Mouse (Mus musculus): ENCODE measurements around the gene Zfp184.
"Not testable (repeated sequence)": the region's sequence is repeated elsewhere in the genome, so short reads cannot be mapped to it uniquely, and the experiment has no call there.

Gene Zfp184

DNA sequence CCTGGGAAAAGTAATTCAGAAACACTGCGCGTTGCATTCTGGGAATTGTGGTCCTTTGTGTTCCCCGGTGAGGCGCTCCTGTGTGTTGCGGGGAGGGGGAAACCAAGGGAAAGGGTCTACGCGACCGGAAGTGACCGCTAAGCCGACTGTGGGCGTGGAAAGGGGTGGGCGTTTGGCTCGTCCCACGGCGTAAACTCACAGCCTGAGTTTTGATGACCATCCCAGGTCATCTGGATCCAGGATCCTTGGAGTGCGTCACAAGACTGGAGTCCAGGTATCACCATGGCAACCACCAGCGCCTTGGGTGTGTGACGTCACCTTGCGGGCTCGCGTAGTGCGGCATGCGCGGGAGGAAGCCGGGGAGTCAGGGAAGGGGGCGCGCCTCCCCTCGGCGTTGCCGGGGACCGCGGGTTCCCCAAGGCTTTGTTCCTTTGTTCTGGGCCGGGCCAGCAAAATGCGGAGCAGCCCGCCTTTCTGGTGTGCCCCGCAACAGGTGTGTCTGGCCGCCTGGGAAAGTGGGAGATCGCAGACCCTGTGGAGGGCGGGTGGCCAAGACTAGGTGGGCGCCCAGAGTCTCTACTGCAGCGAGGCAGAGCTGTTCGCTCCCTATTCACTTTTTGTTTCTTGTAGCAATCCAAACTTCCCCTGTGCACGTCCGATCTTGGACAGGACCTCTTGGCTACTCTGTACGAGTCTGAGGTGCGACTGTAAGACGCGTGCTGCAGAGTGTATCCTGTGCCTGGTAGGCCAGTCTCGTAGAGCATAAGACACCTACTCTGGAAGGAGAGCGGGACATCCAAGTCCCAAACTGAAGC, at the start of gene Zfp184:
Gene Zfp184, plus strand, starts transcription at position 169 of the 815 bp plus-strand sequence.
- peak; percentile 73 for DNase-seq (ENCODE audit: low spot score)

DNA sequence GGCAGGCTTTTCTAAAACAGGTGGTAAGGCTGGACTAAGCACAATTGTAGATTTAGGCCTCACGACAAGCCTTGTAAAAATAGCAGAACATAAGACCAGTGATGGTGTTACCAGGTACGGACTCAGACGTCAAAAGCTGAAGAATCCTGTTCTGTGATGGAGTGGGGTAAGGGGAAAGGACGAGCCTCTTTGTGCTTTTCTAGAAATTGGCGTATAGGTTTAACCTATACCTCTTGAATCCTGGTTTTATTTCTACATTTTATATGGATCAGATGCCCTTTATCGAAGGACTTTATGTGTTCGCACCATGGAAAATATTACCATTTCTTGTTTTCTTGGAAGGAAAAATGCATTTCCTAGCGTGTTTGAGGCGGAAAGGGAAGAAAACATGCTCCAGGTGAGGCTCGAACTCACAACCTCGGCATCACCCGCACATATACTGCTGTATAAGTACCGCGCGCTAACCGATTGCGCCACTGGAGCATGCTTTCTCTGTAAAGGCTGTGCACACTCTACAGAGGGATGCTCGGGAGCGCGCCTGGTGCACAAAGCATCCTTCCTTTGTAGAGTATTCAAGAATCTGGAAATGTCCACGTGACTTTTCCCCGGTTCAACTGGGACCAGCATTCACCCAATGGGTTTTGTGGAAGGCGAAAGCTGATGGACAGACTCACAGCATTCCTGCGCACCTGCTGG, 48.2 kb upstream of the Zfp184 start:
- no peak for DNase-seq (ENCODE audit: low spot score)

DNA sequence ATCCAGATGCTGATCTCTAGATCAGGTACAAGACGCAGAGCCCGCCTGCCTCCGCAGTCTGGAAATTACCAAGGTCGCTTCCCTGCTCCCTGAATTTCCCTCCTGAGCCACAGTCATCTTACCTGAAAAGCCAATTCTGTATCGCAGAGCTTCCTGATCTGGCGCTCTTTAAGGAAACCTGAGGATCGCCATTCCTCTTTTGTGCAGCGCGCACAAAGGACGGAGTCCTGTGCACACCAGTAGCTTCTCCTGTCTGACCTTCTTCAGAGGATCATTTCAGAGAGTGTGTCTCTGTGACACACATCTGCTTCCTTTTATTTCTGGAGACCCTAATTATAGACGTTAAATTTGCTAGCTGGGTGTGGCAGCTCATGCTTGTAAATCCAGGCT, 47.7 kb upstream of the Zfp184 start:
- DNase-seq (ENCODE audit: low spot score), result no peak

DNA sequence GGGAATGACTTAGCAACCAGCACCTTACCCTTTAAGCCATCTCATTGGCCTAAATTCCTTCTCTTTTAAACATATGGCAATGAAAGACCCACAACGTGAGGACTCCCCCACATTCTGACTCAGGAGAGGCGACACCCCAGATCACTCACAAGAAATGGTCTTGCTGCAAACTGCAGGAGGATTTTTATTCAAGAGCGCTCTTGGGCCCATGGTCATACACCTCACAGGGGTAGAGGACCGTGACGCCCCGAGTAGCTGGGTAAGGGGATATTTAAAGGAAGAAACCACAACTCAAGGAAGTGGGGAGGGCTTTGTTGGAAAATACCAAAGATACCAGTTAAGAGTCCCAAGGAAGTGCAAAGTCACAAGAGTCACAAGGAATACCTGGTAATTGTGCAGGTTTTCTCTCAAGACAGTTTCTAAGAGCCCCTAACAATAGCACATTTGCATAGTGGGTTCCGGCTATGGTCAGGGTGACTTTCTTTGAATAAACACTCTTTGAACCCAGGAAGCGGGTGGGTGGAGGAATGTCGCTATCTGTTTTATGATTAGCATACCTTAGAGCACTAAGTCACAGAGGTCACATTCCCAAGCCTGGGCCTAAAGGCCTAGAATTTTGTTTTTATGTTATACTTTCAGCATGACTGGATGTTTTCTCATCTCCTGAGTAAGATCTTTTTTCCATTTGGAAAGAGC, 43.9 kb upstream of the Zfp184 start:
- DNase-seq (ENCODE audit: low spot score), result not testable (repeated sequence)

DNA sequence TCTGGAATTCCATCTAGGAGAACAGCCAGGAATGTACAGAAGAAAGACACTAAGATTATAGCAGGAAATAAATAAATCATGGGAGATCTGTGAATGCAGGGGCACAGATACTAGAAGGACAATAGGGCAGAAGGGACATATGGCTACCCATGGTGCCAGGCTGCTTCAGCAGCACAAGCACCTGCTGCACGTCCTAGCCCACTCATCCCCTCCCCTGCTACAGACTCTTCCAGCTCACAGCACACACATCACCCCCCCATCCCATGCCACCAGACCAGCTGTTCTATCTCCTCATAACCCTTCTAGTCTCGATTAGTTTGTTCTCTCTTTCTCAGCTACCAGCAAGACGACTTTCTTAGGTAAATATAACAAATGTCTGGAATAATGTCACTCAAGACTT, 41.4 kb upstream of the Zfp184 start:
- DNase-seq (ENCODE audit: low spot score), result no peak

DNA sequence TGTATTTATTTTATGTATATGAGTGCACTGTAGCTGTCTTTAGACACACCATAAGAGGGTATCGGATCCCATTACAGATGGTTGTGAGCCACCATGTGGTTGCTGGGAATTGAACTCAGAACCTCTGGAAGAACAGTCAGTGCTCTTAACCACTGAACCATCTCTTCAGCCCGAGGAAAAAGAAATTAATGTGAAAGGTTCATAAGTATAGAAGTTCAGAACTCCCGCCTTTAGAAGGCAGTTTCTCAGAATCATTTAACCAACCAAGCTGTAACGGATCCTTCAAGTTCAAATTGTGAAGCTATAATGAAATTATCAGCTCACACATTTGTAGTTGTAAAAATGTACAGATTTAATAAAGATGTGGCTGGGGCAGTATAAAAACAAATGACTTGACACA, 40.8 kb upstream of the Zfp184 start:
- not testable (repeated sequence) for DNase-seq (ENCODE audit: low spot score)

DNA sequence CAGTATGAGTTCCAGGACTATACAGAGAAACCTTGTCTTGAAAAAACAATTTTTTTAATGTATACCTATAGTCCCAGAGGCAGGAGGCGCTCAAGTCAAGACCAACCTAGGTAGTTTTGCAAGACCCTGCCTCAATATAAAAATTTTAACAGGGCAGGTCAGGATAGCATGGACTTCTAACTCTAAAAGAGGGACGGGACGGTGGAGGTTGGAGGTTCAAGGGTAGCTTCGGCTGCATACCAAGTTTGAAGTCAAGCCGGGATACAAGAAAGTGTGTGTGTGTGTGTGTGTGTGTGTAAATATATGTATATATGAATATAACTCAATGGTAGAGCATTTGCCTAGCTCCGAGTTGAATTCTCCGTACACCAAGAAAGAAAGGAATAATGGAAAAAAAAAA, 38.6 kb upstream of the Zfp184 start:
- DNase-seq (ENCODE audit: low spot score), result no peak

DNA sequence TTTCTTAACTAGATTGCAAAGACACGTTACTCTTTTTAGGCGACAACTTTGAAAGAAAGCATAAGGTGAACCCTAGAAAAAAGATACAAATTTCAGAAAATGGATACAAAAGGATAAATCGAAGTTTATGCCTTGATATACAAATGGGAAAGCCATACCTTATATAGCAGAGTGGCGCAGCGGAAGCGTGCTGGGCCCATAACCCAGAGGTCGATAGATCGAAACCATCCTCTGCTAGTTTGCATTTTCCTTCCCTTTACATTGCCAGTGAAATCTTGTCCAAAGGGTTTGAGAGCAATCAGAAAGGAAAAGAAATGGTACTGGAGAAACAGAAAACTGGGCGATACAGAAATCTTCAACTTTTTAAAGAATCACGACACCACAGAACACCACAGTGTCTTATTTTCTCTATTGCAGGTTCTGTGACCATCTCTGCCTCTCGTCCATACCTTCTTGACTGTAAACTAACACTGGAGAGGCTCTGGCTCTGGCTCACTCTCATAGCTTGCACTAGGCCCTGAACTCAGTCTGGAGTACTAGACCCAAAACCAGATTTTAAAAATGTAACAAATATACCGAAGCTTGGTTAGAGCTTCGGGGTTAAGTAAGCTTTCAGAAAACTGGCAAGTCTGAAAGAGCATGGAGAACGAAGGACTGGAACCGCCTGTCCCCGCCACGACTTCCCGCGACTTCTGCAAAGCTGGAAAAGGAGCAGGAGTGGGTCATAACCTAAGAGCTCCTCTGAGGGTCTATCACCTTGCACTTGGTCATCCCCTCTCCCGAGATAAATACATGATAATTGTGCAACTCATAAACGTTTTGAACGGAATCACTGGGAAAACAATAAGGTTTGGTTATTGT, 37.7 kb upstream of the Zfp184 start:
- DNase-seq (ENCODE audit: low spot score), result no peak

DNA sequence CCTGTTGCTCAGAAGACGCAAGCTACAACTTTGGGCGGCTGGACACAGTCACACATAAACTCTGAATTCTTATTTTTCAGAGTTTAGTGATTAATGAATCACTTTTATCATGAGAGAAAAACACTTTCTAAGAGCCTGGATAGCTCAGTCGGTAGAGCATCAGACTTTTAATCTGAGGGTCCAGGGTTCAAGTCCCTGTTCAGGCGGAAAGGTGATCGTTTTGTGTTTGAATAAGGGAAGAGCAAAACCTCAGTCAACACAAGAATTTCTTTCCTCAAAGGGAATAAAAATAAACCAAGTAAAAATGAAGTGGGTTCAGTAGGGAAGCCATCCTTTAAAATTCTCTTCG, 37.1 kb upstream of the Zfp184 start:
- not testable (repeated sequence) for DNase-seq (ENCODE audit: low spot score)

DNA sequence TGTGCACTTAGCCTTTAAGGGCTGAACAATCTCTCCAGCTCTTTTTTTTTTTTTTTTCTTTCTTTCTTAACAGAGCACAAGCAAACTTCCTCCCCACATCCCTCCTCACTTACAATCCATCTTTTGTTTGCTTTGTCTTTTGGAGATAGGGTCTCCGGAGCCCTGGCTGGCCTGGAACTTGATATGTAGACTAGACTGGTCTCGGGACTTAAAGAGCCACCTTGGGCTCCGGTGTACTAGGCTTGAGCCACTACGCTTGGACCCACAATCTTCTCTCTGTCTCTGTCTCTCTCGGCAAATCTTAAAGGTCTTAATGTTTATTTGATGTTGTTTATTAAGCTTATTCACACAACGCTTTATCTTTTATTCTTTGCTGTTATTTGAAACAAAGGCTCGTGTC, 34.2 kb upstream of the Zfp184 start:
- no peak for DNase-seq (ENCODE audit: low spot score)

DNA sequence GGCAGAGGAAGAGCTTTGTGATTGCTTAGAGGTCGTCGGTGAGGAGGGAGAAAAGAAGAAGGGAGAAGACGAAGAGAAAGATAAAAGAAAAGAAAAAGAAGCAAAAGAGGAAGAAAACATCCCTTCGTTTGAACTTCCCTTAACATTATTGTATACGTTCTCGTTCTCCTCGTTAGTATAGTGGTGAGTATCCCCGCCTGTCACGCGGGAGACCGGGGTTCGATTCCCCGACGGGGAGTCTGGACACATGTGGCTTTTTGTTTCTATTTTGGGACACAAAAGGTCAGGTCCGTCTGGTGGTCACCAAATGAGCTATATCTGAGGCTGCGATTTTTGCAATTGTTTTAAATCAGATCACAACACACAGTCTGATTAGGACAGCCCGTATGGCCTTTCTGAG, 33.7 kb upstream of the Zfp184 start:
- no peak for DNase-seq (ENCODE audit: low spot score)

DNA sequence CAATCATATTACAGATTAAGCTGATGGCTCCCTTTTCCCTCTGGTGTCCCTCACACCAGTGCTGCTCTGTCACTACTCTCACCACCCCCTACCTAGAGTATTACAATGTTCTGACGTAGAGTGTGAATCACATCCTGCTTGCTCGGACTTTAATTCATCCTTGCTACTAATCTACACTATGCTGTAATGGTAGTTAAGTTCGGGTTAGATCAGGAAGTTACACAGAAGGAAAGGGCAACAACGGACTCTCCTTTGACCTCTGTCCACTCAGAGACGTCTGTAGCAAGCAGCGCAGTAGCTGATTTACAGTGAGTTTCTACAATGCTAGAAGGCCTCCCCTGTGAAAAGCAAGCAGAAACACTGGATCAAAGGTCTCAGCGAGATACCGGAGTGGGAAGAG, 31.0 kb upstream of the Zfp184 start:
- DNase-seq (ENCODE audit: low spot score), result no peak

DNA sequence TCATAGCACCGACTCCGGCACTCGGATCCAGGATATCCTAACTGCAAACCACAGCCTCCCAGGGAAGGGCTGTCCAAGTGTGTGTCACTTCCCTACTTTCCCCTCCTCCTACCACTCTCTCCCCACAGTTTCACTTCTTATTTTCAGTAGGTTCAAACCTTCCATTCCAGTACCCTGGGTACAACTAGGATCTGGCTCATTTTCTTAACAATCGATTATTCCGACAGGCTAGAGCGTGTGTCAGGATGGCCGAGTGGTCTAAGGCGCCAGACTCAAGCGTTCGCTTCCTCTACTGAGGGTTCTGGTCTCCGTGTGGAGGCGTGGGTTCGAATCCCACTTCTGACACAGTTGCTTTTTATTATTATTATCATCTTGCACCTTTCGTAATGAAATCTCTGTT, 30.3 kb upstream of the Zfp184 start:
- DNase-seq (ENCODE audit: low spot score), result no peak

DNA sequence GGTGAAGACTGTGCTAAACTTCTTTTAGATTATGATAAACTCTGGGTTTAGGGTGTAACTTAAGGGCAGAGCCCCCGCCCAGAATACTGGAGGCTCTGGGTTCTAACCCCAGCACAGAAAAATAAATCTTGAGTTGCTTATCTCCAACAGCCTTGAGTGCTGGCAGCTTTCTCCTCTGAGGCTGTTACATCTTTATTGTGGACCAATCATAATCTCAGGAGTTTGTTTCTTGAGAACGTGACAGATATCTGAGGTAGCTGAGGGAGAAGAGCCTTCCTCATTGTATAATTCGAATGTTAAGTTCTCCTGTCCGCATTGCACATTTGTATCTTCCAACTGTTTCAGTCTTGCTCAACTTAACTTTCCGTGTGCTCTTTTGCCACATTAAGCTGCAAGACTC, 29.4 kb upstream of the Zfp184 start:
- no peak for DNase-seq (ENCODE audit: low spot score)

DNA sequence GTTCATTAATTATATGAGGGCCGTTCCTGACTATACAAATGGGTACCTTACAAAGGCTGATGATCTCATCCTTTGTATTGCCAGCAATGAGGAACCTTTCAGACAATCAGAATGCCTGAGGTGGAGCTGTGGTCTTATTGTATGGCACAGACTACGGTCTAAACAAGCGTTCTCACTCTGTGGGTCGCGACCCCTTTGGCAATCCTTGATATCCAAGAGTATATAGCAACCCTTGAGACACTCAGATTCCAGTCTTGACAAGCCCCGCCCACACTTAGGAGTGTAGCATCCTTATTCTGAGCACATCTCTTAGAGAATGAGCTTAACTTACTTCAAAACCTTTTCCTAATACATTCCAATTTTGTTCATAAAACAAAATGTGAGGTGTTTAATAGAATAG, 28.8 kb upstream of the Zfp184 start:
- DNase-seq (ENCODE audit: low spot score), result no peak

DNA sequence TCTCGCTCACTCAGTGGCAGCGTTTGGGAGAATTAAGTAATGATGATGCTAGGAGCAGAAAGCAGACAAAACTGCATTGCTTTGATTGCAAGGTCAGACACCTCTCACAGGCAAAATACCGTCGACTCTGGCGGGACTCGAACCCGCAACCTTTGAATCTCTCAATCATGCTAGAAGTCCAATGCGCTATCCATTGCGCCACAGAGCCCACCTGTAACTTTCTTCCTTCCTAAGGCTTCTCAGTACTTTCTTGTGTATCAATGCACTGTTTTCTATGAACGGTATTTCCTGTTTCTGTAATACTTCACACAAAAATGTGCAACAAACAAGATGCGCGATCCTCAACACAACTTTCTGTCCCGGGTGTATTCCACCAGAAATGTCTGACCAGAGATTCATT, 27.9 kb upstream of the Zfp184 start:
- DNase-seq (ENCODE audit: low spot score), result no peak

DNA sequence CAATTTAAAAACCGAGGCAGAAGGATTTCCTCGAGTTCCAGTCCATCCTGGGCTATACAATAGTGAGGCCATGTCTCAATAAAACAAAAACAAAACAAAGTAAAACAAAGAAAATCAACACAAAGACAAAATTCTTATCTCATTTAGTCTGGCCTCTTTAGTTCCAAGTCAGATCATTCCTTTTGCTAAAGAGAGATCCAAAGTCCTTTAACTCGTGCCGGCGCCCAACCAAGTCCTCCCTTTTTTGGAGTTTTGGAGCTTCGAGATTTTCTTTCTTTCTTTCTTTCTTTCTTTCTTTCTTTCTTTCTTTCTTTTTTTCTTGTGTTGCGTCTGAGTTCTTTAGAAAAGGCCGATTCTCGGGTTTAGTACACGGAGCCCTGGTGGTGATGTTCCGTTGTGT, 27.4 kb upstream of the Zfp184 start:
- DNase-seq (ENCODE audit: low spot score), result no peak

DNA sequence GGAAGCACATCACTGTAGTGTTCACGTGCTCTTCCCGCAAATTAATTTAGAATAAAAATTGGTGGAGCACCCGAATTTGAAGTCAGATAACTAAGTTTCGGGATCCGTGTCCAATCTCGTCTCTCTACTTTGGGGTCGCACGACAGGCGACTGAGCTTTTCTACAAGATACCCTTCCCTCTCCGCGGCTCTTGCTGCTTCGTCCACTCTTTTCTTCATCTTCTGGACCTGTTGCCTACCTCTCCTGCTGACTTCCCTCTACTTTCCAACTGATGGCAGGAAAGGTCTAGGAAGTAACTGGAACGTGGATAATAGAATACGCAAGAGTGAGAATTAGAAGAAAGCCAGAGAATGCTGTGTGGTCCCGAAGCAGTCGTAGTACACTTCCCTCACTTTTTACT, 26.9 kb upstream of the Zfp184 start:
- DNase-seq (ENCODE audit: low spot score), result no peak

DNA sequence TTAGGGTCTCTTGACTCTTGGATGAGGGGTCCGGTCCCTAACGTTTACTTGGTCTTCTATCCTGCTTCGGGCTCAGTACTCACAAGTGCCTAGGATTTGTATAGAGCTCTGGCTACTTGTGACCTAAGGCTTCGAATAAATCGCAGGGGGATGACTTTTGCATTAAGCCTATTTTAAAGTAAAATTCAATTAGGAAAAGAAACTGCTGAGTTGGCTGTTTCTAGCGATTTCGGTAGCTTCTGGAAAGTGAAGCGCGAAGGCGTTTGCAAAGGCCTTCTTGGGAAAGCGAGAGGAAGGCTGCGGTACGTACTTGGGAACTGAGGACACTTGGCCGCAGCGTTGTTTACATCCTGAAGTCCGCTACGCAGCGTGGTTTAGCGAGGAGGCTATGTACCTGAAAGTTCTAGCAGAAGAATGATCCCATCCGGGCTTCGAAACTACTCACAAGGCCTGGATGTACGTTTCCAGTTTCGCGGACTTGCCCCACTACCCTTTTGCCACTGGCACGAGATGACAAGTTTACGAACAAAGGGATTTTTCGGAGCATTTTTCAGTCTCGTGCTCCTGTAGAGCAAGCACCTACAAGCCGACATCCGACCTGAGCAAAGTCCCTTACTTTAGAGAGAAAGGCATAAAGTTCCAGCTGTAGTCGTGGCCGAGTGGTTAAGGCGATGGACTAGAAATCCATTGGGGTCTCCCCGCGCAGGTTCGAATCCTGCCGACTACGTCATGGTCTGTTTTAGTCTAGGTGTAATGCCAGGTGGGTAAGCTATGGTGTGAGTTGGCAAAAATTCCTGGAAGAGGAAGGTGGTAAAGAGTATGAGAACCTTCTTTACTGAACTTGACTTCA, 26.1 kb upstream of the Zfp184 start:
- DNase-seq (ENCODE audit: low spot score), result peak; percentile 37

DNA sequence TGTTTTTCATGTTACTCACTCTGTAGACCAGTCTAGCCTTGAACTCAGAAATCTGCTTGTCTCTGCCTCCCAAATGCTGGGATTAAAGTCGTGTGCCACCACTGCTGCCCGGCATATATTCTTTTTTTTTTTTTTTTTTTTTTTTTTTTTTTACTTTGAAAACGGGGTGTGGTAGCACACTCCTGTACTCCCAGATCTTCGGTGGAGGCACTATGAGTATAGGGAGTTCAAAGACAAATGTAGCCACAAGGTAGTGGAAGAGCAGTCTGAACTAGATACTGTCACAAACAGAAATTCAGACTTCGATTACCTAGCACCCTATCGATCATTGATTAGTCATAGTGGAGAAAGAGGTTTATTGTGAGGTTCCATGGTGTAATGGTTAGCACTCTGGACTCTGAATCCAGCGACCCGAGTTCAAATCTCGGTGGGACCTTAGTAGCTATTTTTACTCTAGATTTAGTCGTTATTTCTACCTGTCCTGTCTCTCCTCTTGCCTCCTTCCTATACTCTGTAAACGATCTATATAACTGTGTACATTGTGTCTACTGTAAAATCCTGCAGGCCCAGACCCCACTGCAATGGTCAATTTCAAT, 25.0 kb upstream of the Zfp184 start:
- no peak for DNase-seq (ENCODE audit: low spot score)

DNA sequence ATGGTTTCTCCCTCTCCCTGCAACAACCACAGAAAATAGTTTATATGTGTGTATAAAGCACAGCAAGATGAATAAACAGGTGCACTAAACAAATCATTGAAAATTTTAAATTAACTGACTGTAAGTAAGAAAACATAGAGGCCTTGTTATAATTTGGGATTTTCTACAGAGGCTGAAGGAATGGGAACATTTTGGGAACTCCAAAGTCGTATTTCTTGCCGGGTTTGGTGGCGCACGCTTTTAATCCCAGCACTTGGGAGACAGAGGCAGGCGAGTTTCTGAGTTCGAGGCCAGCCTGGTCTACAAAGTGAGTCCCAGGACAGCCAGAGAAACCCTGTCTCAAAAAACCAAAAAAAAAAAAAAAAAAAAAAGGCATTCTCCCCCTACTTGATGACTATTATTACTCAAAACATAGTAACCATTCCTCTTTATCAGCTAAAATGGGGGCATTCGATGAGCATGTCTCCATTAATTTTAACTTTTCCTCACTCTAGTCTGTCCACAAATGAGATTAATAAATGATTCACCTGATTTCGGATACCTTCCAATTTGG, 24.1 kb upstream of the Zfp184 start:
- no peak for DNase-seq (ENCODE audit: low spot score)

Measured in ovary, postnatal 10 days (tissue).